Mouse (Mus musculus): ENCODE measurements around the gene Cct3.
A peak's percentile ranks its signal among the peaks of the same experiment; 100 is the strongest.
"Not testable (repeated sequence)": the region's sequence is repeated elsewhere in the genome, so short reads cannot be mapped to it uniquely, and the experiment has no call there.

Gene Cct3

GRCm38 (mm10) chr3:88296561-88297318, at the start of gene Cct3, which contains the start of gene Tsacc:
TSS of gene Cct3 (plus strand) at chr3:88297116.
TSS of gene Tsacc (minus strand) at chr3:88296999.
- peak; percentile 79 to 95 for DNase-seq (ENCODE audit: low spot score in 2 of 2)

DNA sequence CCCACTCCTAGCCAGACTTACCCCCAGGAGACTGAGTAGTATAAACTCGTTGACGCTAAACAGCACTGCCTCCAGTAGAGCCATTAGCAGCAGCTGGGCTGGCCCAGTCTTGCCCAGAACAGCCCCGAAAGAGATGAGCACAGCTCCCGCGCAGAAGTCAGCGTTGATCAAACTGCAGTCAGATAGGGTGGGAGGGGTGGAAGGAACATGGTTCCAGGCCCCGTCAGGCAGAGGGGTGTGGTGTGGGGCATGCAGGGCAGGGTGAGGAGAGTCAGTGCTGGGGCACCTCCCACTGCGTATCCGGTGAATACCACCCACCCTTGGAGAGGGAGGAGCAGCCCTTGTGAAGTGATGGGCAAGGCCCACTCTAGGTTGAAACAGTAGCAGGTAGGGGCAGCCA, 49.2 kb upstream of the Cct3 start:
- no peak for DNase-seq (ENCODE audit: low spot score in 2 of 2)

DNA sequence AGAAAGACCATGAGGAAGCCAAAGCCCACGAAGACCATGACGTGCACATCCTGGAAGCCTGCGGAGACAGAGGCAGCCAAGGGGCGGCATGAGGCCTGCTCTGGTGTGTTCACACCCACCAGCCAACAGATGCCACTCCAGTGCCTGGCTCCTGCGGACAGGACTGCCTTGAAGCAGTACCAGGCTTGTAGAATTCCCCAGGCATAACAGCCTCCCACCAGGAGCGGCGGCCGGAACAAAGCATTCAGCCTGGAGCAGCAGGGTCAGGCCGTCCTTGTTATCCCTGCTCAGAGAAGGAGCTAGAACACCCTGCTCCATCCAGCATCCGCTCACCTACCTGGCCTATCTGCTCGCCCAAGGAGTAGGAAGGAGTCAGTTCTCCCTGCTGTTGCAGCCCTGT, 48.5 kb upstream of the Cct3 start:
- DNase-seq (ENCODE audit: low spot score in 2 of 2) = peak in 1 of 2 experiments; percentile 12

DNA sequence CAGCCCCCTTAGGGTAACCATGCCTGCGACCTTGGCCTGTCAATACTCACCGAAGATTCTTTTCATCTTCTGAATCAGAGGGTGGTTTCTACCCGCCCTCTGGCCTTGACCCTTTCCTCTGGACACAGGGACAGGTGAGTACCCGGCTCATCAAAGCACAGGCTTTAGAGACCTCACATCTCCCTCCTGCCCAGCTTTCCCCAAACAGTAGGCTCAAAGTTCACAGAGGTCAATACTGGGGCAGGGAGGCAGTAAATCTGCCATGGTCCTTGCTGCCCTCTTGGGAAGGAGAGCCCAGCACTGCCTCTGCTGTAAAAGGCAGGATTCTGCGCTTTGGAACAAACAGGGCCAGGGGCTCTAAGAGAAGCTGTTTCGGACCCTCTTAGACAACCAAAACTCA, 44.2 kb upstream of the Cct3 start:
- no peak for DNase-seq (ENCODE audit: low spot score in 2 of 2)

- DNase-seq (ENCODE audit: low spot score in 2 of 2) = peak in 1 of 2 experiments; percentile 21
Measured at GRCm38 (mm10) chr3:88254268-88254926, 42.5 kb upstream of the Cct3 start, which contains the start of gene Rhbg. TSS of gene Rhbg (minus strand) at chr3:88254709.

DNA sequence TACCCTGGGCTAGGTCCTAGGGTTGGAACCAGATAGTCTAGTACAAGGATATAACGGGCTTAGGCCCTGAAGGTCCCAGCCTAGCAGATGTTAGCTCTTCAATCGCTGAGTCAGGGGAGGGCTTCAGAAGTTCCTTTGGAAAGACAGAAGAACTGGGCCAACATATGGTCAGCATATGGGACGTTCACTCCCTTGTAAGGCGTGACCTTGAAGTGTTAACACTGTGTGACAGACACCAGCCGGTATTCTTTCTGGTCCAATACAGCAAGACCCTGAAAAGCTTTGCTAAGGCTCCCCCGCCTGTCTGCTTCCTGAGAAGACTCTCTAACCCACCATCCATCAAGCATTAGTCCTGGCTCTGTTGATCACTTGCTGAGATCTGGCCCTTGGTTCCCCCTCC, 41.0 kb upstream of the Cct3 start:
- DNase-seq (ENCODE audit: low spot score in 2 of 2) = no peak

DNA sequence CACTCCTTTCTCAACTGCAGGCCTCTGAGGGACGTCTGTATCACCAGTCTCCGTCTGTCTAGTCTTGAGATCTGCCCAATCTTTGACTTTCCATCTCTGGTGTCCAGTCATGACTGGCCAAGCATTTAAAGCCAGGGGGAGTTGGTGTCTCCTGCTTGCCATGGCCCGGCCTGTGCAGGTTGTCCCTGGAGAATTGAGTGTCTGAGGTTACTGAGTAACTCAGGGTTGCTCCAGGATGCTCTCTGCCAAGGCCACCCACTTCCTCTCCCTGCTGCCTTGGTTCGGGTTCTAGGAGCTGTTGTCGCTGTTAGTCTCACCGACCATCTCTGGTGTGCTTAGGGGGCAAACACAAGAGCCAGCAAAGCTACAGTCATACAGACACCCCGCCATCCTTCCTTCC, 40.5 kb upstream of the Cct3 start:
- DNase-seq (ENCODE audit: low spot score in 2 of 2) = no peak

GRCm38 (mm10) chr3:88262346-88262745, 34.6 kb upstream of the Cct3 start:
- no peak for DNase-seq (ENCODE audit: low spot score in 2 of 2)

DNA sequence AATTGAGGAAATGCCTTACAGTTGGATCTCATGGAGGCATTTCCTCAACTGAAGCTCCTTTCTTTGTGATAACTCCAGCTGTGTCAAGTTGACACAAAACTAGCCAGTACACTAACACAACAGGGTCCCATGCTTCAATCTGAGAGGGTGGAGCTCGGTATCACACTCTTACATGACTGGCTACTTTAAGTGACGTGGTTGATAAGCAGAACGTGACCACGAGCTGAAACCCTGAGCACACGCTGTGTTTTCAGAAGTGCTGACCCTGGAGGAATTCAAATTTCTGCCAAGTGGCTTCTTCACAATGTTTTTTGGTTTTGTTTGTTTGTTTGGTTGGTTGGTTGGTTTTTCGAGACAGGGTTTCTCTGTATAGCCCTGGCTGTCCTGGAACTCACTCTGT, 28.9 kb upstream of the Cct3 start:
- not testable (repeated sequence) for DNase-seq (ENCODE audit: low spot score in 2 of 2)

DNA sequence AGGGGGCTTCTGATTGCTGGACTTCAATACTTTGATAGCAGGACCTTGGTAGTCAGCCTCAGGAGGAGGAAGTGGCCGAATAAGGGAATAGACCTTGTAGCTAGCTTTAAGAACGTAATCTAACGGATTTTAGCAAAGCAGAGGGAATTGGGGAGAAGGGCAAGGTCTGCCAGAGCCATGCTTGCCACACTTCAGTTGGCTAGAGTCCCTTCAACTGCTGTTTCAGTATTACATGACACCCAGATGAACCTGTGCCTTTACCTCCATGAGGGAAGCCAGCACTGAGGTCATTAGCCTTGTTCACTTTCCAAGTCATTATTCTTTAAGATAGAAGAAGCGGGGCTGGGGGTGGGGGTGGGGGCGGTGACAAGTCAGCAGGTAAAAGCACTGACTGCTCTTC, 27.9 kb upstream of the Cct3 start:
- no peak for DNase-seq (ENCODE audit: low spot score in 2 of 2)

GRCm38 (mm10) chr3:88271298-88271697, 25.6 kb upstream of the Cct3 start:
- DNase-seq (ENCODE audit: low spot score in 2 of 2) = not testable (repeated sequence)

GRCm38 (mm10) chr3:88271859-88272258, 25.1 kb upstream of the Cct3 start:
- no peak for DNase-seq (ENCODE audit: low spot score in 2 of 2)

GRCm38 (mm10) chr3:88274002-88274401, 22.9 kb upstream of the Cct3 start:
- no peak for DNase-seq (ENCODE audit: low spot score in 2 of 2)

DNA sequence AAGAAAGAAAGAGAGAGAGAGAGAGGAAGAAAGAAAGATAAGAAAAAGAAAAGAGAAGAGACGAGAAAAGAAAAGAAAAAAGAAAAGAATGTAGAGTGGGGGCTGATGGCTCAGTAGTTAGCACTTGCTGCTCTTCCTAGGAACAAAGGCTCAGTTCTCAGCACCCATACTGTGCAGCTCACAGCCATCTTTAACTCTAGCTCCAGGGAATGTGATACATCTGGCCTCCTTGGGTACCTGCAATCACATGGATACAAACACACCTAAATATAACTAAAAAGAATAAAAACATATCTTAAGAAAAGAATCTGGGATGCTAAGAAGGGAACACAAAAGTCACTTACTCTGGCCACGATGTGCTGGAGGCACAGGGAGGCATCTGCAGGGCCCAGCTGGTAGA, 20.8 kb upstream of the Cct3 start:
- no peak for DNase-seq (ENCODE audit: low spot score in 2 of 2)

GRCm38 (mm10) chr3:88276529-88277143, 20.3 kb upstream of the Cct3 start:
- DNase-seq (ENCODE audit: low spot score in 2 of 2) = peak in 1 of 2 experiments; percentile 14

- DNase-seq (ENCODE audit: low spot score in 2 of 2) = no peak
Measured at GRCm38 (mm10) chr3:88280035-88280434, 16.9 kb upstream of the Cct3 start.

GRCm38 (mm10) chr3:88281141-88281916, 15.6 kb upstream of the Cct3 start:
- not testable (repeated sequence) for DNase-seq (ENCODE audit: low spot score in 2 of 2)

DNA sequence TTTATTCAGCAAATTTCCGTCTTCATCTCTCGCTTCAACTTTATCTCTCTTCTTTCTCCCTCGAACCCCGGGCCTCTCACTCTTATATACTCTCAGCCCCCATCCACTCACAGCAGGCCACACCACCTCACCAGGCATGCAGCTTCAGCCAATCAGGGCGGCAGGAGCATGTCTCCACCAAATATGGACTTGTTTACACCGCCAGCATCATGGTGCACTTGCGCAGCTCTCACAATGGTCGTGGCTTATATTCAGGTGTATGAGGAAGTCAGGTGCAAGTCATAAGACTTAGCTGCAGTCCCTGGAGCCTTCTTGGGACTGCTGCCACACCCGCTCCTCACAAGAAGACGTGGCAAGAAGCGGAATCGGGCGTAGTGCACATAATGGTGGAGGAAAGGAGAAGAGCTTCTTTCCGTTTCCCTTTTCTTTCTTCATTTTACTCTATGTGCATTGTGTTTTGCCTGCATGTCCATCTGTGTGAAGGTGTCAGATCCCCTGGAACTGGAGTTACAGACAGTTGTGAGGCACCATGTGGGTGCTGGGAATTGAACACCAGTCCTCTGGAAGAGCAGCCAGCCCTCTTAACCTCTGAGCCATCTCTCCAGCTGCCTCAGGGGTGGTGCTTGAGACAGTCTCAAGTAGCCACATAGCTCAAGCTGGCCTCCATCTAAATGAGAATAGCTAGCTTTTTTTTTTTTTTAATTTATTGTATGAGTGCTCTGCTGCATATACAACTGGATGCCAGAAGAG, 11.9 kb upstream of the Cct3 start:
- not testable (repeated sequence) for DNase-seq (ENCODE audit: low spot score in 2 of 2)

DNA sequence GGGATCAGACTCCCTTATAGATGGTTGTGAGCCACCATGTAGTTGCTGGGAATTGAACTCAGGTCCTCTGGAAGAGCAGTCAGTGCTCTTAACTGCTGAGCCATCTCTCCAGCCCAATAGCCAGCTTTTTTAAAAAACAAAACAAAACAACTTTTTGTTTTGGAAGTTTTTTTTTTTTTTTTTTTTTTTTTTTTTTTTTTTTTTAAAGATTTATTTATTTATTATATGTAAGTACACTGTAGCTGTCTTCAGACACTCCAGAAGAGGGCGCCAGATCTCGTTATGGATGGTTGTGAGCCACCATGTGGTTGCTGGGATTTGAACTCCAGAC, 11.4 kb upstream of the Cct3 start:
- DNase-seq (ENCODE audit: low spot score in 2 of 2) = not testable (repeated sequence)

GRCm38 (mm10) chr3:88287110-88287509, 9.8 kb upstream of the Cct3 start, which contains the start of gene Gm38392:
TSS of gene Gm38392 (minus strand) at chr3:88287210.
- DNase-seq (ENCODE audit: low spot score in 2 of 2) = no peak

DNA sequence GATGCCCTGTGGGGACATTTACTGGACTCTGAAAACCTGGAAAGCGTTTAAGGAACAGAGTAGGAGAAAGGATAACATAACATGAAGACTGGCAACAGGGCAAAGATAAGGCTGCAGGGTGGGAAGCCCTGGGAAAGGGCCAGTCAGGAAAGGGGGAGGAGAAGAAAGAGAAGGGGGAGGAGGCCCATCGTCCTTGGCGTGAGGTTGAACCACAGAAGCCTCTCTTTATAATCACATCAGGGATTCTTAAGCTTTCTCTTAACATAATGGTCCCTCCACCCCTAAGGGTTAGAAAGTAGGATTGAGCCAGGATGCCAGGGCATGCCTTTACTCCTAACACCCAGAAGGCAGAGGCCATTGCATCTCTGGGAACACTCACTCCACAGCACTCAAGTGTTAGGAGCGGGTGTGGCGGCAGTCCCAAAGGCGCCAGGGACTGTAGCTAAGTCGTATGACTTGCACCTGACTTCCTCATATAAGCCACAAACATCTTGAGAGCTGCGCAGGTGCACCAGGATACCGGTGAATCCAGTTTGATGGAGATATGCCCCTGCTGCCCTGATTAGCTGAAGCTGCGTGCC, 8.7 kb upstream of the Cct3 start:
- not testable (repeated sequence) for DNase-seq (ENCODE audit: low spot score in 2 of 2)

All from cerebellum, postnatal 4 days (tissue).